Mouse (Mus musculus) lung, postnatal 4 days (tissue): ENCODE results near the gene Ptpa.

Source experiments
- DNase-seq, 2 experiments: peaks; one replicate each; pipeline ENCODE4 v3.0.0; 2021

Gene Ptpa

GRCm38 (mm10) chr2:30440211-30440700, 24.4 kb downstream of the Ptpa start:
- no peak for DNase-seq

- peak; percentile 79 to 83 for DNase-seq
Observed at GRCm38 (mm10) chr2:30440701-30441517, 25.1 kb downstream of the Ptpa start.

GRCm38 (mm10) chr2:30441518-30442497, 26.0 kb downstream of the Ptpa start:
- DNase-seq, result peak; percentile 83 to 88

- DNase-seq, result no peak
Observed at GRCm38 (mm10) chr2:30442498-30442890, 26.7 kb downstream of the Ptpa start.

GRCm38 (mm10) chr2:30443281-30443680, 27.4 kb downstream of the Ptpa start:
- no peak for DNase-seq

GRCm38 (mm10) chr2:30444006-30444405, 28.2 kb downstream of the Ptpa start:
- peak; percentile 50 to 76 for DNase-seq

GRCm38 (mm10) chr2:30444450-30444849, 28.6 kb downstream of the Ptpa start:
- DNase-seq, result no peak

- peak in 1 of 2 experiments; percentile 75 for DNase-seq
Observed at GRCm38 (mm10) chr2:30445312-30445711, 29.5 kb downstream of the Ptpa start.

GRCm38 (mm10) chr2:30446891-30447826, 31.3 kb downstream of the Ptpa start:
- peak; percentile 67 to 81 for DNase-seq

GRCm38 (mm10) chr2:30448371-30448770, 32.5 kb downstream of the Ptpa start:
- no peak for DNase-seq

GRCm38 (mm10) chr2:30450530-30450929, 34.7 kb downstream of the Ptpa start:
- DNase-seq, result no peak

- no peak for DNase-seq
Observed at GRCm38 (mm10) chr2:30451525-30451924, 35.7 kb downstream of the Ptpa start.

GRCm38 (mm10) chr2:30453570-30453969, 37.7 kb downstream of the Ptpa start:
- no peak for DNase-seq

- no peak for DNase-seq
Observed at GRCm38 (mm10) chr2:30454587-30454986, 38.7 kb downstream of the Ptpa start.

- DNase-seq, result no peak
Observed at GRCm38 (mm10) chr2:30456104-30456980, 40.5 kb downstream of the Ptpa start.

- DNase-seq, result no peak
Observed at GRCm38 (mm10) chr2:30458349-30458748, 42.5 kb downstream of the Ptpa start.

- no peak for DNase-seq
Observed at GRCm38 (mm10) chr2:30459241-30459640, 43.4 kb downstream of the Ptpa start.

- peak; percentile 62 to 80 for DNase-seq
Observed at GRCm38 (mm10) chr2:30463341-30463761, 47.5 kb downstream of the Ptpa start.

GRCm38 (mm10) chr2:30463904-30464330, 48.1 kb downstream of the Ptpa start:
- peak; percentile 78 to 83 for DNase-seq

- no peak for DNase-seq
Observed at GRCm38 (mm10) chr2:30464411-30464810, 48.6 kb downstream of the Ptpa start.

GRCm38 (mm10) chr2:30466787-30467186, 50.9 kb downstream of the Ptpa start:
- DNase-seq, result no peak
